Mouse (Mus musculus): ENCODE measurements around the gene Ces5a. TPM values are rescaled to one million over a fixed set of nuclear protein-coding genes. Genes with fewer than 3 reads are reported as not detected.

Ces5a gene
- total and polyA plus RNA-seq, 3 experiments, result not detected

GRCm38 (mm10) chr8:93454258-93454877 lies 81.3 kb downstream of the Ces5a start:
- peaks cover 38% of the 10 kb centered on the region for H3K9me3 ChIP-seq (replicated peaks)
- no peak overlapping the region for H3K4me3 ChIP-seq (ENCODE audit: low read depth, low read length)
- no peaks in the 10 kb centered on the region for H3K36me3 ChIP-seq (replicated peaks)
- H3K4me1 ChIP-seq (ENCODE audit: insufficient read depth, low read depth, low read length), result no peaks in the 10 kb centered on the region
- H3K27me3 ChIP-seq (ENCODE audit: insufficient read depth, low read length), result no peaks in the 10 kb centered on the region
- TF ChIP-seq POLR2AphosphoS5 (IDR thresholded peaks at IDR 0.05; ENCODE audit: insufficient replicate concordance, low read depth, low read length) (no peak), GATA2 (IDR thresholded peaks at IDR 0.05; ENCODE audit: borderline replicate concordance, low read depth, low read length) (no peak), GATA1 (IDR thresholded peaks at IDR 0.05; ENCODE audit: borderline replicate concordance, low read length) (no peak), TAL1 (conservative IDR thresholded peaks at IDR 0.05; ENCODE audit: low read depth, low read length) (no peak), CTCF (IDR thresholded peaks at IDR 0.05; ENCODE audit: low read depth, low read length) (no peak)
- ATAC-seq (ENCODE audit: extremely low read depth, insufficient number of reproducible peaks, low FRiP score, poor library complexity, severe bottlenecking) (no peak), DNase-seq (ENCODE audit: low spot score) (no peak)

Other genes with a start within 250 kb of the Ces5a start
- gene Ces1g, start 198.5 kb downstream of the Ces5a start, total RNA-seq (2014; fragmentation: Nextera tagmentation), result not detected in 2 replicates
- gene Ces1g, start 198.5 kb downstream of the Ces5a start, total RNA-seq (2017), result 0.05 TPM in 1 of 2 replicates, not detected in the other
- gene Ces1g, start 198.5 kb downstream of the Ces5a start, polyA plus RNA-seq (2012), result not detected in 2 replicates
- not detected in 2 replicates for gene Ces1h, start 156.1 kb downstream of the Ces5a start, total RNA-seq (2014; fragmentation: Nextera tagmentation)
- gene Ces1h, start 156.1 kb downstream of the Ces5a start, total RNA-seq (2017), result not detected in 2 replicates
- gene Ces1h, start 156.1 kb downstream of the Ces5a start, polyA plus RNA-seq (2012), result not detected in 2 replicates

All from G1E (cell line).